Mouse (Mus musculus) lung, postnatal 0 days (tissue): ENCODE measurements around the gene Hdac8.

Source experiments
- CTCF ChIP-seq: IDR thresholded peaks from 2 replicates; pipeline ENCODE4 v1.5.1; 2016; ENCODE audit warnings: antibody characterized with exemption, mild to moderate bottlenecking
- EP300 ChIP-seq: IDR thresholded peaks from 2 replicates; pipeline ENCODE4 v1.6.1; 2016; ENCODE audit warnings: antibody characterized with exemption, mild to moderate bottlenecking, control low read depth

GRCm38 (mm10) chrX:102366510-102366909 lies 138.6 kb downstream of the Hdac8 start:
- TF ChIP-seq CTCF (no peak), EP300 (no peak)
